Comparison of ENCODE assay signal across 16 mouse cellular contexts in genomic region chr11:16935577-16936236, GRCm38 (mm10). TPM values are rescaled to one million over a fixed set of nuclear protein-coding genes. Genes with fewer than 3 reads are reported as not detected.
DNase-seq lines count a peak whose midpoint lies in the region; ATAC-seq lines count a peak whose summit lies in the region.
"Had no signal": no experiment of that assay in that cellular context is flagged by ENCODE, and none has a peak within 500 bp of the region (broad histone marks: within the 10 kb centered on the region; RNA-seq: fewer than 3 reads in every experiment).

No protein-coding gene starts in this region.

- no peaks in the 10 kb centered on the region for H3K4me1 ChIP-seq in embryonic facial prominence, embryonic 11.5 days (ENCODE audit: control insufficient read depth, insufficient read depth, low read length)
- no peaks in the 10 kb centered on the region for H3K4me1 ChIP-seq in embryonic facial prominence, embryonic 10.5 days
- H3K4me1 ChIP-seq in embryonic facial prominence, embryonic 12.5 days: peaks cover 6% of the 10 kb centered on the region; the same call in 1 of the 2 replicates
- H3K4me1 ChIP-seq: liver, embryonic 13.5 days had no signal

- H3K27ac ChIP-seq in embryonic facial prominence, embryonic 11.5 days (replicated peaks; ENCODE audit: low read depth, low read length): no peak overlapping the region
- H3K27ac ChIP-seq in embryonic facial prominence, embryonic 10.5 days (replicated peaks): no peak overlapping the region; the same call in 1 of the 2 replicates
- H3K27ac ChIP-seq in embryonic facial prominence, embryonic 12.5 days: peak overlapping the region; percentile 36; the same call in 1 of the 2 replicates
- H3K27ac ChIP-seq: liver, embryonic 13.5 days had no signal

- no peaks in the 10 kb centered on the region for H3K27me3 ChIP-seq in embryonic facial prominence, embryonic 11.5 days (ENCODE audit: control insufficient read depth, insufficient read depth, low read length)
- no peaks in the 10 kb centered on the region for H3K27me3 ChIP-seq in embryonic facial prominence, embryonic 10.5 days (replicated peaks; ENCODE audit: low read depth, poor library complexity, severe bottlenecking)
- H3K27me3 ChIP-seq in embryonic facial prominence, embryonic 12.5 days: no peaks in the 10 kb centered on the region
- H3K27me3 ChIP-seq: liver, embryonic 13.5 days had no signal

- no peak overlapping the region for H3K4me2 ChIP-seq in embryonic facial prominence, embryonic 11.5 days (ENCODE audit: low read depth, low read length)
- H3K4me2 ChIP-seq in embryonic facial prominence, embryonic 12.5 days (replicated peaks): no peak overlapping the region
- H3K4me2 ChIP-seq: liver, embryonic 13.5 days had no signal

- peak; percentile 3 for DNase-seq in embryonic facial prominence, embryonic 11.5 days (ENCODE audit: low spot score)
- no peak for DNase-seq in embryonic facial prominence, embryonic 10.5 days (ENCODE audit: low spot score)
- DNase-seq in left cerebral cortex, adult 18-20 months (ENCODE audit: low spot score in 2 of 2): peak; percentile 17 to 36
- no peak for DNase-seq in left cerebral cortex, adult 11 months (ENCODE audit: low spot score)
- peak; percentile 42 to 43 for DNase-seq in kidney, postnatal 36 days
- DNase-seq in layer of hippocampus, postnatal 14 days (ENCODE audit: low spot score in 2 of 2): no peak
- no peak for DNase-seq in right cerebral cortex, postnatal 25 days
- DNase-seq: B cell, adult 2 months; cerebellum, postnatal 36 days; liver, embryonic 13.5 days; spleen, adult 18-20 months had no signal

- 60% methylated on average over 6 of the region's 6 CpGs for WGBS in embryonic facial prominence, embryonic 11.5 days
- 66% methylated on average over 6 of the region's 6 CpGs for WGBS in embryonic facial prominence, embryonic 10.5 days
- 59% methylated on average over 6 of the region's 6 CpGs for WGBS in embryonic facial prominence, embryonic 12.5 days

- no peaks in the 10 kb centered on the region for H3K9me3 ChIP-seq in embryonic facial prominence, embryonic 11.5 days (replicated peaks; ENCODE audit: control insufficient read depth, low read length)
- H3K9me3 ChIP-seq in embryonic facial prominence, embryonic 10.5 days: no peaks in the 10 kb centered on the region
- no peaks in the 10 kb centered on the region for H3K9me3 ChIP-seq in embryonic facial prominence, embryonic 12.5 days
- H3K9me3 ChIP-seq: G1E; liver, embryonic 13.5 days had no signal

- no peaks in the 10 kb centered on the region for H3K36me3 ChIP-seq in embryonic facial prominence, embryonic 11.5 days (replicated peaks; ENCODE audit: control insufficient read depth, insufficient read depth, low read depth, low read length)
- H3K36me3 ChIP-seq in embryonic facial prominence, embryonic 10.5 days (replicated peaks): no peaks in the 10 kb centered on the region
- no peaks in the 10 kb centered on the region for H3K36me3 ChIP-seq in embryonic facial prominence, embryonic 12.5 days
- H3K36me3 ChIP-seq: G1E; liver, embryonic 13.5 days had no signal

- no peak overlapping the region for H3K4me3 ChIP-seq in embryonic facial prominence, embryonic 11.5 days (ENCODE audit: low read depth, low read length)
- no peak overlapping the region for H3K4me3 ChIP-seq in embryonic facial prominence, embryonic 10.5 days
- H3K4me3 ChIP-seq in embryonic facial prominence, embryonic 12.5 days: no peak overlapping the region
- H3K4me3 ChIP-seq: erythroblast, embryonic 14.5 days; liver, embryonic 13.5 days had no signal

- ATAC-seq in embryonic facial prominence, embryonic 11.5 days (replicated peaks; ENCODE audit: insufficient number of reproducible peaks, low FRiP score, low TSS enrichment, low read depth): no peak
- ATAC-seq in embryonic facial prominence, embryonic 12.5 days (ENCODE audit: insufficient number of reproducible peaks, insufficient read depth, low FRiP score, low TSS enrichment): no peak
- ATAC-seq: activated CD4-positive, CD25-positive, alpha-beta regulatory T cell, adult 4 months; intestine, embryonic 16.5 days had no signal

- H3K9ac ChIP-seq in embryonic facial prominence, embryonic 11.5 days (replicated peaks; ENCODE audit: low read length): no peak overlapping the region
- H3K9ac ChIP-seq in embryonic facial prominence, embryonic 12.5 days: no peak overlapping the region
- H3K9ac ChIP-seq: liver, embryonic 13.5 days had no signal

RNA-seq across cellular contexts. Expression of gene Fbxo48, which starts 15.5 kb away (rescaled TPM):
- 1.9 and 2.4 TPM in 2 replicates for polyA plus RNA-seq in embryonic facial prominence, embryonic 11.5 days (2014; fragmentation: Nextera tagmentation; extraction: Ambion mirVana)
- 1.5 and 1.6 TPM in 2 replicates for polyA plus RNA-seq in embryonic facial prominence, embryonic 10.5 days (2016; fragmentation: Nextera tagmentation; extraction: Ambion mirVana)
- 1 to 10 TPM; 1.4 to 1.5 TPM for total RNA-seq in left cerebral cortex, adult 18-20 months (2021)
- polyA plus RNA-seq in embryonic facial prominence, embryonic 12.5 days (2016; fragmentation: Nextera tagmentation; extraction: Ambion mirVana): 1.6 and 2.2 TPM in 2 replicates
- 1 to 10 TPM in 1 of 2 experiments, under 1 TPM in 1; 0.57 to 1.3 TPM for total RNA-seq in layer of hippocampus, postnatal 14 days (2021)

Comparison
In these comparisons a context has a peak if more than half of its experiments do, and no peak if none do; other contexts are left out.
1. DNase-seq: peak in embryonic facial prominence, embryonic 11.5 days (single experiment), left cerebral cortex, adult 18-20 months (2 of 2) and kidney, postnatal 36 days (2 of 2); none in embryonic facial prominence, embryonic 10.5 days (single experiment), left cerebral cortex, adult 11 months (single experiment), layer of hippocampus, postnatal 14 days (0 of 2) and right cerebral cortex, postnatal 25 days (single experiment).